8 mouse cellular contexts compared by ENCODE assay signal in the genomic region with DNA sequence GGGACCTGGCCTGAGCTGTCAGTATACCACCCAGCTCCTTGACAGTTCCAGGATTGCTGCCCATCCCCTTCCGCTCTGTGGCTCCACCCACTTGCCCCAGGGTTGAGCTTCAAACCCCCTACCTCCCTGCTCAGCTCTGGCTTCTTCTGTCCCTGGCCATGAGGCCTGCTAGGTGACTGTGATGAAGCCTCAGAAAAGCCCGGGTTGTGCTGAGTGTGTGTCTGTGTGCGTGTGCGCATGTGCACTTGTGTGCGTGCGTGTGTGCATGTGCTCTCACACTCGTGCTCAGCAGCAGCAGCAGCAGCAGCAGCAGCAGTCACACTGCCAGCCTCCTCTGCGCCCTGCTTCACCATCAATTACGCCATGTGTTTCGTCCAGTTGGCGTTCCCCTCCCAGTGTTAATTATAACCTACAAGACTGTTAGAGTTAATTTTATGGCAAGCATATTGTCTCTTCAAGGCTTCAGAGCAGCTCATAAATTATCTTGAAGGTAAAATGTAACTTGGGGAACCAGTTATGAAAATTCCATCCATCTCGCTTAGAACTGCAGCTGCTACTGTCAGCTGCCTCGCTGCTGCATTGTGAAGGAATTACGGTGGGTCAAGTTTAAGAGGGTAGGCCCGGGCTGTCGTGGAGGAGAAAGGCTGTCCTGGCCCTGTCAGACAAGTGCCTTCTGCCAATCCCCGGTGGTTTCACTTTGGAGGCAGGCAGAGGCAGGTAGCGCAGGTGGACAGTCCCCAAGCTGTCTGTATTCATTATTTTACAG.
DNase-seq lines count a peak whose midpoint lies in the region; ATAC-seq and TF ChIP-seq lines count a peak whose summit lies in the region.

No protein-coding gene starts in this region.

- WGBS in intestine, embryonic 15.5 days: 72% methylated on average over 18 of the region's 18 CpGs
- WGBS in intestine, postnatal 0 days: 64% methylated on average over 18 of the region's 18 CpGs
- WGBS in midbrain, embryonic 12.5 days: 66% methylated on average over 18 of the region's 18 CpGs

- peak; percentile 33 for DNase-seq in R1 (ENCODE audit: low read depth, low spot score)
- no peak for DNase-seq in cerebellum, adult 11 months
- no peak for DNase-seq in gastrocnemius, adult 2 months
- no peak for DNase-seq in urinary bladder, adult 18-20 months (ENCODE audit: low spot score in 2 of 2)

- no peaks in the 10 kb centered on the region for H3K27me3 ChIP-seq in intestine, embryonic 15.5 days (replicated peaks)
- no peaks in the 10 kb centered on the region for H3K27me3 ChIP-seq in intestine, postnatal 0 days (replicated peaks; ENCODE audit: control insufficient read depth, insufficient read depth, low read length)
- H3K27me3 ChIP-seq in midbrain, embryonic 12.5 days: peaks cover 58% of the 10 kb centered on the region

- no peak for TF ChIP-seq CTCF in intestine, postnatal 0 days (IDR thresholded peaks at IDR 0.05; ENCODE audit: low read depth)
- TF ChIP-seq CTCF in gastrocnemius, adult 2 months (IDR thresholded peaks at IDR 0.05): no peak

- intact Hi-C loops in gastrocnemius, adult 2 months (cut with DNase I): loop anchor here (2.0 to 5.0 kb wide), 5 partner anchors 231 to 824 kb away; a partner anchor contains a TSS

- H3K27ac ChIP-seq in intestine, embryonic 15.5 days: no peak overlapping the region
- H3K27ac ChIP-seq in intestine, postnatal 0 days (ENCODE audit: low read depth, low read length): no peak overlapping the region
- no peak overlapping the region for H3K27ac ChIP-seq in midbrain, embryonic 12.5 days (replicated peaks)
- no peak overlapping the region for H3K27ac ChIP-seq in gastrocnemius, adult 2 months

- no peak overlapping the region for H3K9ac ChIP-seq in intestine, embryonic 15.5 days
- H3K9ac ChIP-seq in intestine, postnatal 0 days (ENCODE audit: low read depth, low read length): no peak overlapping the region
- H3K9ac ChIP-seq in midbrain, embryonic 12.5 days (replicated peaks): no peak overlapping the region

- peak; percentile 67 for ATAC-seq in intestine, embryonic 15.5 days
- ATAC-seq in intestine, postnatal 0 days: no peak; the same call in 1 of the 2 replicates
- ATAC-seq in erythroid progenitor cell, adult 5-6 weeks (replicated peaks; ENCODE audit: low FRiP score, poor library complexity, severe bottlenecking): 0 out of 2 replicates have a peak, but pooled peaks have one; percentile 20
- ATAC-seq in midbrain, embryonic 12.5 days (ENCODE audit: low FRiP score, low read depth): 0 out of 2 replicates have a peak, but pooled peaks have one; percentile 49

- no peak overlapping the region for H3K4me3 ChIP-seq in intestine, embryonic 15.5 days (replicated peaks)
- H3K4me3 ChIP-seq in intestine, postnatal 0 days (ENCODE audit: low read depth, low read length): no peak overlapping the region
- no peak overlapping the region for H3K4me3 ChIP-seq in midbrain, embryonic 12.5 days
- no peak overlapping the region for H3K4me3 ChIP-seq in gastrocnemius, adult 2 months

- no peak overlapping the region; the same call in 1 of the 2 replicates for H3K4me2 ChIP-seq in intestine, embryonic 15.5 days (replicated peaks)
- H3K4me2 ChIP-seq in intestine, postnatal 0 days (replicated peaks; ENCODE audit: low read depth): no peak overlapping the region
- no peak overlapping the region for H3K4me2 ChIP-seq in midbrain, embryonic 12.5 days (replicated peaks)

- no peaks in the 10 kb centered on the region for H3K36me3 ChIP-seq in intestine, embryonic 15.5 days
- no peaks in the 10 kb centered on the region; the same call in 1 of the 2 replicates for H3K36me3 ChIP-seq in intestine, postnatal 0 days (ENCODE audit: control insufficient read depth, insufficient read depth)
- no peaks in the 10 kb centered on the region for H3K36me3 ChIP-seq in midbrain, embryonic 12.5 days

- H3K4me1 ChIP-seq in intestine, embryonic 15.5 days (replicated peaks): no peaks in the 10 kb centered on the region
- 0 out of 2 replicates have a peak, but pooled peaks cover 6% of the 10 kb centered on the region for H3K4me1 ChIP-seq in intestine, postnatal 0 days (replicated peaks; ENCODE audit: control insufficient read depth, insufficient read depth, low read length)
- peaks cover 29% of the 10 kb centered on the region for H3K4me1 ChIP-seq in midbrain, embryonic 12.5 days

- H3K9me3 ChIP-seq in intestine, embryonic 15.5 days: no peaks in the 10 kb centered on the region
- H3K9me3 ChIP-seq in intestine, postnatal 0 days (ENCODE audit: control insufficient read depth): no peaks in the 10 kb centered on the region; the same call in 1 of the 2 replicates
- H3K9me3 ChIP-seq in midbrain, embryonic 12.5 days: no peaks in the 10 kb centered on the region
